Mouse (Mus musculus) cortical plate, adult 2 months (tissue): ENCODE data around the gene Ythdf1.

ENCODE experiments used
- CTCF ChIP-seq: fragments of 200-500 bp; IDR thresholded peaks from 2 replicates; pipeline ENCODE4 v1.5.1; 2011; ENCODE audit warnings: mild to moderate bottlenecking, control low read depth, low read length; ENCODE audit not compliant: insufficient read depth; ENCODE audit errors: extremely low read depth
- POLR2A ChIP-seq: fragments of 200-500 bp; IDR thresholded peaks from 2 replicates; pipeline ENCODE4 v1.6.1; 2011; ENCODE audit warnings: mild to moderate bottlenecking, low read length, control low read depth; ENCODE audit not compliant: insufficient read depth; ENCODE audit errors: extremely low read depth

DNA sequence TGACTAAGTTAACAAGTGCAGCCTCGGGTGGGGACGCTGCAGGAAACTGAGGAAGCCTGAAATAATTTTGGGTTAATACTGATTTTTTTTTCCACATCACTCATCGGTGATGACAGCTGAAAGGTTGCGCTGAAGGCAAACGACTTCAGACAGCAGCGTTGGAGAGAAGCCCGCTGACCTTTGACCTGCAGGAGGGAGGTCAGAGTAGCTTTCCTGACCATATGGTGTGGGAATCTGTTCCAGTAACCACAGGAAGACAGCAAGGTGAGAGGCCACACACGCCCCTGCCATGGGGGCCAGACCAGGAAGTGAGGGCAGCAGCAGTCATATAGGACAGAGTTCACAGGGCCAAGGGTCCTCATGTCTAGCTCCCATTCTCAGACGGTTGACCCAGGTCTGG is 39.5 kb downstream of the Ythdf1 start:
- TF ChIP-seq CTCF (no peak), POLR2A (no peak)
